Comparison of ENCODE assay signal across 8 mouse cellular contexts in genomic region chr6:83054871-83055431, GRCm38 (mm10). TPM values are rescaled to one million over a fixed set of nuclear protein-coding genes. Genes with fewer than 3 reads are reported as not detected.
DNase-seq lines count a peak whose midpoint lies in the region; ATAC-seq and TF ChIP-seq lines count a peak whose summit lies in the region.

TSS of gene Htra2 (minus strand) at chr6:83055273.

- H3K4me2 ChIP-seq in intestine, embryonic 15.5 days (replicated peaks) = peak within 1 kb of the TSS; percentile 93
- peak within 1 kb of the TSS; percentile 89 for H3K4me2 ChIP-seq in liver, embryonic 12.5 days
- peak within 1 kb of the TSS; percentile 81 for H3K4me2 ChIP-seq in neural tube, embryonic 13.5 days

- peak within 1 kb of the TSS; percentile 95 for H3K27ac ChIP-seq in layer of hippocampus, adult 2 months
- peak within 1 kb of the TSS; percentile 85 for H3K27ac ChIP-seq in intestine, embryonic 15.5 days
- H3K27ac ChIP-seq in liver, embryonic 12.5 days = peak within 1 kb of the TSS; percentile 94
- peak within 1 kb of the TSS; percentile 90 for H3K27ac ChIP-seq in neural tube, embryonic 13.5 days (replicated peaks)

- no peaks in the 10 kb centered on the region for H3K9me3 ChIP-seq in intestine, embryonic 15.5 days
- no peaks in the 10 kb centered on the region for H3K9me3 ChIP-seq in liver, embryonic 12.5 days (replicated peaks)
- H3K9me3 ChIP-seq in neural tube, embryonic 13.5 days = no peaks in the 10 kb centered on the region

- DNase-seq in layer of hippocampus, adult 2 months (ENCODE audit: low spot score in 2 of 2) = peak in 1 of 2 experiments; percentile 48
- DNase-seq in layer of hippocampus, adult 11-12 months (ENCODE audit: low spot score) = no peak
- no peak for DNase-seq in cerebellum, postnatal 25 days

- H3K4me1 ChIP-seq in intestine, embryonic 15.5 days (replicated peaks) = peaks cover 28% of the 10 kb centered on the region
- peaks cover 54% of the 10 kb centered on the region for H3K4me1 ChIP-seq in liver, embryonic 12.5 days
- peaks cover 31% of the 10 kb centered on the region for H3K4me1 ChIP-seq in neural tube, embryonic 13.5 days (replicated peaks)

- H3K9ac ChIP-seq in intestine, embryonic 15.5 days = peak within 1 kb of the TSS; percentile 95
- H3K9ac ChIP-seq in liver, embryonic 12.5 days = peak within 1 kb of the TSS; percentile 96
- peak within 1 kb of the TSS; percentile 93 for H3K9ac ChIP-seq in neural tube, embryonic 13.5 days

- TF ChIP-seq CTCF in layer of hippocampus, adult 2 months (conservative IDR thresholded peaks at IDR 0.05) = peak; percentile 70

- ATAC-seq in common myeloid progenitor, adult 5-6 weeks (replicated peaks; ENCODE audit: low read depth, poor library complexity, severe bottlenecking) = no peak
- peak; percentile 18; the same call in 1 of the 2 replicates for ATAC-seq in granulocyte monocyte progenitor cell, adult 5-6 weeks (replicated peaks; ENCODE audit: poor library complexity, severe bottlenecking)
- ATAC-seq in intestine, embryonic 15.5 days = no peak; the same call in none of the 2 replicates
- peak; percentile 13 for ATAC-seq in liver, embryonic 12.5 days
- peak; percentile 46; the same call in 1 of the 2 replicates for ATAC-seq in neural tube, embryonic 13.5 days (ENCODE audit: low read depth)

- 1% methylated on average over 50 of the region's 50 CpGs for WGBS in intestine, embryonic 15.5 days
- 2% methylated on average over 50 of the region's 50 CpGs for WGBS in liver, embryonic 12.5 days (ENCODE audit: insufficient replicate concordance)
- under 1% methylated on average over 50 of the region's 50 CpGs for WGBS in neural tube, embryonic 13.5 days

- peaks cover 15% of the 10 kb centered on the region; the same call in 1 of the 2 replicates for H3K36me3 ChIP-seq in intestine, embryonic 15.5 days
- H3K36me3 ChIP-seq in liver, embryonic 12.5 days = peaks cover 55% of the 10 kb centered on the region
- peaks cover 36% of the 10 kb centered on the region for H3K36me3 ChIP-seq in neural tube, embryonic 13.5 days

- peak within 1 kb of the TSS; percentile 91 for H3K4me3 ChIP-seq in layer of hippocampus, adult 2 months
- peak within 1 kb of the TSS; percentile 96 for H3K4me3 ChIP-seq in intestine, embryonic 15.5 days (replicated peaks)
- peak within 1 kb of the TSS; percentile 89 for H3K4me3 ChIP-seq in liver, embryonic 12.5 days
- H3K4me3 ChIP-seq in neural tube, embryonic 13.5 days = peak within 1 kb of the TSS; percentile 98

- no peaks in the 10 kb centered on the region for H3K27me3 ChIP-seq in intestine, embryonic 15.5 days (replicated peaks)
- H3K27me3 ChIP-seq in liver, embryonic 12.5 days (replicated peaks) = 0 out of 2 replicates have a peak, but pooled peaks cover 7% of the 10 kb centered on the region
- H3K27me3 ChIP-seq in neural tube, embryonic 13.5 days = no peaks in the 10 kb centered on the region

RNA-seq across cellular contexts. Expression of gene Htra2, which starts in this region (rescaled TPM):
- 10 to 100 TPM; 52.9 to 54.5 TPM for total RNA-seq in layer of hippocampus, adult 2 months (2021)
- 46.3 and 65.5 TPM in 2 replicates for total RNA-seq in common myeloid progenitor, adult 5-6 weeks (2017)
- total RNA-seq in granulocyte monocyte progenitor cell, adult 5-6 weeks (2014; fragmentation: Nextera tagmentation) = 96.9 and 114 TPM in 2 replicates
- total RNA-seq in granulocyte monocyte progenitor cell, adult 5-6 weeks (2017) = 66.2 and 81.3 TPM in 2 replicates
- 72.2 and 86.5 TPM in 2 replicates for polyA plus RNA-seq in intestine, embryonic 15.5 days (2015; fragmentation: Nextera tagmentation; extraction: Ambion mirVana)
- polyA plus RNA-seq in liver, embryonic 12.5 days (2016; fragmentation: Nextera tagmentation; extraction: Ambion mirVana) = 147 and 154 TPM in 2 replicates
- polyA plus RNA-seq in neural tube, embryonic 13.5 days (2015; fragmentation: Nextera tagmentation; extraction: Ambion mirVana) = 70.1 and 72.8 TPM in 2 replicates

Comparison
In these comparisons a context has a peak if more than half of its experiments do, and no peak if none do; other contexts are left out.
1. ATAC-seq: peak in granulocyte monocyte progenitor cell, adult 5-6 weeks (single experiment), liver, embryonic 12.5 days (single experiment) and neural tube, embryonic 13.5 days (single experiment); none in common myeloid progenitor, adult 5-6 weeks (single experiment) and intestine, embryonic 15.5 days (single experiment).
2. Peak in every context shown above with its lines, with median percentiles within 50 percentile points of each other: H3K27ac ChIP-seq, H3K4me3 ChIP-seq, H3K4me2 ChIP-seq and H3K9ac ChIP-seq.